Mouse (Mus musculus): ENCODE measurements around the gene G430095P16Rik. TPM values are rescaled to one million over a fixed set of nuclear protein-coding genes. Genes with fewer than 3 reads are reported as not detected.
A peak's percentile ranks its signal among the peaks of the same experiment; 100 is the strongest.

The G430095P16Rik gene
- polyA plus RNA-seq, 1 experiment from 2014 or later: 1.0 TPM

GRCm38 (mm10) chr8:84708774-84709475 lies 13.9 kb upstream of the G430095P16Rik start:
- no peaks in the 10 kb centered on the region for H3K9me3 ChIP-seq (ENCODE audit: control insufficient read depth)
- no peak overlapping the region for H3K4me3 ChIP-seq (ENCODE audit: low read depth, low read length)
- TF ChIP-seq CTCF (IDR thresholded peaks at IDR 0.05; ENCODE audit: low read depth): peak; percentile 98
- H3K4me1 ChIP-seq (replicated peaks; ENCODE audit: control insufficient read depth, insufficient read depth, low read length): 0 out of 2 replicates have a peak, but pooled peaks cover 7% of the 10 kb centered on the region
- 19% methylated on average over 12 of the region's 12 CpGs for WGBS
- H3K27ac ChIP-seq (ENCODE audit: low read depth, low read length): no peak overlapping the region
- peaks cover 52% of the 10 kb centered on the region for H3K27me3 ChIP-seq (replicated peaks; ENCODE audit: control insufficient read depth, insufficient read depth, low read length)
- H3K4me2 ChIP-seq (replicated peaks; ENCODE audit: low read depth): no peak overlapping the region
- ATAC-seq: peak; percentile 68
- no peak overlapping the region for H3K9ac ChIP-seq (ENCODE audit: low read depth, low read length)
- H3K36me3 ChIP-seq (ENCODE audit: control insufficient read depth, insufficient read depth): peaks cover 9% of the 10 kb centered on the region; the same call in 1 of the 2 replicates

- 100% methylated on average over 1 of the region's 1 CpGs for WGBS
- Histone ChIP-seq H3K27ac (ENCODE audit: low read depth, low read length) (no peak overlapping the region), H3K9ac (ENCODE audit: low read depth, low read length) (no peak overlapping the region), H3K4me1 (replicated peaks; ENCODE audit: control insufficient read depth, insufficient read depth, low read length) (0 out of 2 replicates have a peak, but pooled peaks cover 3% of the 10 kb centered on the region), H3K36me3 (ENCODE audit: control insufficient read depth, insufficient read depth) (peaks cover 9% of the 10 kb centered on the region; the same call in 1 of the 2 replicates), H3K4me3 (ENCODE audit: low read depth, low read length) (no peak overlapping the region), H3K27me3 (replicated peaks; ENCODE audit: control insufficient read depth, insufficient read depth, low read length) (peaks cover 47% of the 10 kb centered on the region), H3K9me3 (ENCODE audit: control insufficient read depth) (no peaks in the 10 kb centered on the region), H3K4me2 (replicated peaks; ENCODE audit: low read depth) (no peak overlapping the region)
- TF ChIP-seq CTCF (IDR thresholded peaks at IDR 0.05; ENCODE audit: low read depth): no peak
- ATAC-seq: no peak
These were observed 12.9 kb upstream of the G430095P16Rik start for GRCm38 (mm10) chr8:84709931-84710330.

GRCm38 (mm10) chr8:84711312-84711711 lies 11.5 kb upstream of the G430095P16Rik start:
- H3K9ac ChIP-seq (ENCODE audit: low read depth, low read length): no peak overlapping the region
- no peak for TF ChIP-seq CTCF (IDR thresholded peaks at IDR 0.05; ENCODE audit: low read depth)
- H3K27me3 ChIP-seq (replicated peaks; ENCODE audit: control insufficient read depth, insufficient read depth, low read length): peaks cover 44% of the 10 kb centered on the region
- no peak overlapping the region for H3K27ac ChIP-seq (ENCODE audit: low read depth, low read length)
- no peak overlapping the region for H3K4me3 ChIP-seq (ENCODE audit: low read depth, low read length)
- H3K36me3 ChIP-seq (ENCODE audit: control insufficient read depth, insufficient read depth): peaks cover 9% of the 10 kb centered on the region; the same call in 1 of the 2 replicates
- ATAC-seq: no peak
- no peaks in the 10 kb centered on the region for H3K4me1 ChIP-seq (replicated peaks; ENCODE audit: control insufficient read depth, insufficient read depth, low read length)
- no peaks in the 10 kb centered on the region for H3K9me3 ChIP-seq (ENCODE audit: control insufficient read depth)
- 66% methylated on average over 3 of the region's 3 CpGs for WGBS
- no peak overlapping the region for H3K4me2 ChIP-seq (replicated peaks; ENCODE audit: low read depth)

- Histone ChIP-seq H3K36me3 (ENCODE audit: control insufficient read depth, insufficient read depth) (peaks cover 9% of the 10 kb centered on the region; the same call in 1 of the 2 replicates), H3K4me2 (replicated peaks; ENCODE audit: low read depth) (no peak overlapping the region), H3K27me3 (replicated peaks; ENCODE audit: control insufficient read depth, insufficient read depth, low read length) (peaks cover 42% of the 10 kb centered on the region), H3K9ac (ENCODE audit: low read depth, low read length) (no peak overlapping the region), H3K4me1 (replicated peaks; ENCODE audit: control insufficient read depth, insufficient read depth, low read length) (no peaks in the 10 kb centered on the region), H3K27ac (ENCODE audit: low read depth, low read length) (no peak overlapping the region), H3K4me3 (ENCODE audit: low read depth, low read length) (no peak overlapping the region), H3K9me3 (ENCODE audit: control insufficient read depth) (no peaks in the 10 kb centered on the region)
- peak; percentile 33; the same call in 1 of the 2 replicates for TF ChIP-seq CTCF (IDR thresholded peaks at IDR 0.05; ENCODE audit: low read depth)
- 33% methylated on average over 10 of the region's 11 CpGs for WGBS
- ATAC-seq: 0 out of 2 replicates have a peak, but pooled peaks have one; percentile 14
These were observed 10.7 kb upstream of the G430095P16Rik start for GRCm38 (mm10) chr8:84711933-84712758.

GRCm38 (mm10) chr8:84712759-84713120 lies 10.1 kb upstream of the G430095P16Rik start:
- Histone ChIP-seq H3K27me3 (replicated peaks; ENCODE audit: control insufficient read depth, insufficient read depth, low read length) (peaks cover 38% of the 10 kb centered on the region), H3K27ac (ENCODE audit: low read depth, low read length) (no peak overlapping the region; the same call in 1 of the 2 replicates), H3K9me3 (ENCODE audit: control insufficient read depth) (no peaks in the 10 kb centered on the region), H3K9ac (ENCODE audit: low read depth, low read length) (no peak overlapping the region), H3K36me3 (ENCODE audit: control insufficient read depth, insufficient read depth) (peaks cover 6% of the 10 kb centered on the region; the same call in 1 of the 2 replicates), H3K4me3 (ENCODE audit: low read depth, low read length) (no peak overlapping the region), H3K4me1 (replicated peaks; ENCODE audit: control insufficient read depth, insufficient read depth, low read length) (no peaks in the 10 kb centered on the region), H3K4me2 (replicated peaks; ENCODE audit: low read depth) (no peak overlapping the region)
- ATAC-seq: no peak
- no peak for TF ChIP-seq CTCF (IDR thresholded peaks at IDR 0.05; ENCODE audit: low read depth)
- WGBS: 33% methylated on average over 3 of the region's 3 CpGs

- Histone ChIP-seq H3K4me1 (replicated peaks; ENCODE audit: control insufficient read depth, insufficient read depth, low read length) (no peaks in the 10 kb centered on the region), H3K4me2 (replicated peaks; ENCODE audit: low read depth) (no peak overlapping the region), H3K27me3 (replicated peaks; ENCODE audit: control insufficient read depth, insufficient read depth, low read length) (peaks cover 31% of the 10 kb centered on the region)
These were observed 9.4 kb upstream of the G430095P16Rik start for GRCm38 (mm10) chr8:84713381-84713780.

More at GRCm38 (mm10) chr8:84713381-84713780, 9.4 kb upstream of the G430095P16Rik start:
- no peak for ATAC-seq
- no peaks in the 10 kb centered on the region for H3K36me3 ChIP-seq (ENCODE audit: control insufficient read depth, insufficient read depth)
- H3K27ac ChIP-seq (ENCODE audit: low read depth, low read length): no peak overlapping the region
- no peaks in the 10 kb centered on the region for H3K9me3 ChIP-seq (ENCODE audit: control insufficient read depth)
- no peak for TF ChIP-seq CTCF (IDR thresholded peaks at IDR 0.05; ENCODE audit: low read depth)
- H3K4me3 ChIP-seq (ENCODE audit: low read depth, low read length): no peak overlapping the region
- H3K9ac ChIP-seq (ENCODE audit: low read depth, low read length): no peak overlapping the region
- whole genome bisulfite sequencing: 56% methylated on average over 4 of the region's 4 CpGs

Measured in intestine, postnatal 0 days (tissue).